Mouse (Mus musculus) erythroblast, embryonic 14.5 days (primary cell): Measurements from ENCODE around the gene Ccp110. TPM values are rescaled to one million over a fixed set of nuclear protein-coding genes. Genes with fewer than 3 reads are reported as not detected.

Experiments used
- H3K27me3 ChIP-seq: 2 replicates; pipeline ENCODE4 v1.6.1; 2012; ENCODE audit warnings: inconsistent platforms; ENCODE audit not compliant: control insufficient read depth
- H3K36me3 ChIP-seq: 2 replicates; pipeline ENCODE4 v1.6.1; 2012; ENCODE audit warnings: mild to moderate bottlenecking, inconsistent platforms; ENCODE audit not compliant: control insufficient read depth
- H3K4me1 ChIP-seq: 2 replicates; pipeline ENCODE4 v1.6.1; 2012; ENCODE audit warnings: inconsistent platforms; ENCODE audit not compliant: control insufficient read depth
- H3K4me3 ChIP-seq: replicated peaks from 2 replicates; pipeline ENCODE3; 2012; ENCODE audit warnings: moderate library complexity, mild to moderate bottlenecking, inconsistent platforms
- H3K9me3 ChIP-seq: 2 replicates; pipeline ENCODE4 v1.6.1; 2012; ENCODE audit warnings: low read length, inconsistent platforms, mixed read lengths; ENCODE audit not compliant: control insufficient read depth
- GATA1 ChIP-seq: IDR thresholded peaks from 2 replicates; pipeline ENCODE4 v1.6.1; 2012; ENCODE audit warnings: low read length, inconsistent platforms, mixed read lengths
- TAL1 ChIP-seq: IDR thresholded peaks from 3 replicates; pipeline ENCODE4 v1.6.1; 2012; ENCODE audit warnings: low read length, inconsistent platforms, mixed read lengths
- polyA plus RNA-seq: library from polyadenylated mRNA; stranded (reverse); fragments of >175 nt; gene quantifications from 2 replicates; pipeline ENCODE4 v1.2.3, GENCODE M21; 2012

The Ccp110 gene
- polyA plus RNA-seq, 1 experiment: 0.18 TPM

- H3K4me3 ChIP-seq: no peak overlapping the region
- H3K4me1 ChIP-seq: peaks cover 21% of the 10 kb centered on the region
- H3K36me3 ChIP-seq: peaks cover 54% of the 10 kb centered on the region
- TF ChIP-seq TAL1 (no peak), GATA1 (no peak)
- H3K27me3 ChIP-seq: no peaks in the 10 kb centered on the region
- no peaks in the 10 kb centered on the region for H3K9me3 ChIP-seq
Measured at GRCm38 (mm10) chr7:118714873-118715272, 2.5 kb downstream of the Ccp110 start.

DNA sequence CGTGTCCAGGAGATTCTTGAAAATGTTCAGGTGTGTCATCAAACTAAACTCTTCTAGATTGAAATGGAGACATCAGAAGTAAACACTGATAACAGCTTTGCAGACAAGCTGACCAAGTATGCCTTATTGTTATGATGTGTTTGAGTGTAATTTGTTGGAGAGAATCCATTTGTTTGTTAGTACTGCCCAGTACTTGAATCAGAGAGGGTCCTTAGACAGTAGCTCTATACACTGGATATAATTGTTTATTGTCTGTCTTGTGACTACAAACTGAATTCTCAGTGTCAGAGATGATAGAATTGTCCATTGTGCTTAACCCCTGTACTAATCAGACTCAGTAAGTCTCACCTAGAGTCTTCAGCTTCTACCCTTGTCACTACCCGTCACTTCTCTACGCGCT lies 5.7 kb downstream of the Ccp110 start:
- H3K4me3 ChIP-seq: no peak overlapping the region
- peaks cover 14% of the 10 kb centered on the region for H3K4me1 ChIP-seq
- no peaks in the 10 kb centered on the region for H3K27me3 ChIP-seq
- TF ChIP-seq TAL1 (no peak), GATA1 (no peak)
- H3K36me3 ChIP-seq: peaks cover 84% of the 10 kb centered on the region
- H3K9me3 ChIP-seq: no peaks in the 10 kb centered on the region

DNA sequence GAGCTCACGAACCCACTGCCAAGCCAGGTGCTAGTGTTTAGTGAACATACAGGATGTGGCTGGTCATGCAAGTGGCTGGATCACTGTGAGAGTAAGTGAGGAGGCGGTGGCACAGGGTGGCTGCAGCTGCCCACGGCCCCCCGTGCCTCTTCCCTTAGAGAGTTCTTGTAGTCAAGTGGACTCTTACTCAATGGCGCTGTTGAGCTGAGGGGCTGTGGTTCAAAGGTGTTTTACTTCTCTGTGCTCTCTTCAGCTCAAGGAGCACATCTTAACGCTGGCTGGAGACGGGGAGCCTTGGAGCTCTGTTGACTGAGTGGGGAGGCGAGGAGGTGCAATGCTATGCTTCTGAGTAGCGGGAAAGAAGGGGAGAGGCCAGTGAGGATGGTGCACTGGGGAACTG lies 11.6 kb downstream of the Ccp110 start:
- no peaks in the 10 kb centered on the region for H3K9me3 ChIP-seq
- no peaks in the 10 kb centered on the region for H3K27me3 ChIP-seq
- no peak overlapping the region for H3K4me3 ChIP-seq
- TF ChIP-seq GATA1: no peak
- no peak for TF ChIP-seq TAL1
- peaks cover 92% of the 10 kb centered on the region for H3K36me3 ChIP-seq
- H3K4me1 ChIP-seq: no peaks in the 10 kb centered on the region

- Histone ChIP-seq H3K27me3 (no peaks in the 10 kb centered on the region), H3K4me1 (no peaks in the 10 kb centered on the region), H3K36me3 (peaks cover 92% of the 10 kb centered on the region), H3K4me3 (no peak overlapping the region), H3K9me3 (no peaks in the 10 kb centered on the region)
- TF ChIP-seq TAL1: no peak
- TF ChIP-seq GATA1: no peak
Measured at GRCm38 (mm10) chr7:118725459-118725858, 13.1 kb downstream of the Ccp110 start.

DNA sequence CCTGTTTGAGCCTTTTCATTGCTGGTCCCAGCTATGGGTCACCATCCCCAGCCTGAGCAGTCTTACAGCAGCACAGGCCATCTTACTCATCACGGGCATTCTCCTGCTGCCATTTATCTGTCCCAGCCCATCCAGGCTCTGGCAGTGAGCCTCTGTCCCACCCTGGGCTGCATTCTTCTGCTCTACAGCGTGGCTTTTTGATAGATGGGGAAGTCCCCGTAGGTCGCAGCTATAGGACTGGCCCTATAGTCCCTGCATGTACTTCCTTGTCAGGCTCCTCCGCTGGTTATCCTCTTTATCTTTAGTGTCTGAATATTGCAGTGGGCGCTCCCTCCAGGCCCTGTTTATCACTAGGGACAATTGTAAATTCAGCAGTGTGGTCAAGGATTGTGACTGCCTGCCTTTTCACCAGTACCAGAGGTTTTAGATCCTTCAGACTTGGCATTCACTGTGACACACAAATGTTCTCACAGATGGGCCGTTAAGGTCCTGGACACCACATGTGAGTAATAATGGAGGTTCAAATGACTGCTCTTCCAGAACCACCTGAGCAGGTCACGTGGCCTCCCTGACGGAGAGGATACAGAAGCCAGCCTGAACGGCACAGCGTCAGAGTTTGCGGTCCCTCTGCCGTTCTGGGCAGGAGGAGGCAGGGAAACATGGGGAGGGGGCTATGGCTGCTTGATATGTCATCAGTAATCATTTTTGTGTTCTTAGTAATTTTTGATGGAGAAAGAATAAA lies 16.7 kb downstream of the Ccp110 start:
- no peaks in the 10 kb centered on the region for H3K9me3 ChIP-seq

GRCm38 (mm10) chr7:118731781-118732180 lies 19.4 kb downstream of the Ccp110 start:
- H3K36me3 ChIP-seq: peaks cover 90% of the 10 kb centered on the region
- no peaks in the 10 kb centered on the region for H3K9me3 ChIP-seq
- TF ChIP-seq TAL1 (no peak), GATA1 (no peak)
- H3K27me3 ChIP-seq: no peaks in the 10 kb centered on the region
- H3K4me1 ChIP-seq: no peaks in the 10 kb centered on the region
- H3K4me3 ChIP-seq: no peak overlapping the region

More for the DNA sequence above, 16.7 kb downstream of the Ccp110 start:
- Histone ChIP-seq H3K4me1 (no peaks in the 10 kb centered on the region), H3K27me3 (no peaks in the 10 kb centered on the region), H3K4me3 (no peak overlapping the region), H3K36me3 (peaks cover 94% of the 10 kb centered on the region)
- TF ChIP-seq TAL1 (no peak), GATA1 (no peak)

GRCm38 (mm10) chr7:118733225-118733624 lies 20.9 kb downstream of the Ccp110 start:
- H3K9me3 ChIP-seq: no peaks in the 10 kb centered on the region
- H3K4me1 ChIP-seq: no peaks in the 10 kb centered on the region
- no peak for TF ChIP-seq GATA1
- no peak for TF ChIP-seq TAL1
- H3K4me3 ChIP-seq: no peak overlapping the region
- no peaks in the 10 kb centered on the region for H3K27me3 ChIP-seq
- peaks cover 84% of the 10 kb centered on the region for H3K36me3 ChIP-seq

GRCm38 (mm10) chr7:118738730-118739129 lies 26.4 kb downstream of the Ccp110 start:
- Histone ChIP-seq H3K36me3 (peaks cover 38% of the 10 kb centered on the region), H3K4me1 (peaks cover 36% of the 10 kb centered on the region), H3K27me3 (no peaks in the 10 kb centered on the region), H3K4me3 (no peak overlapping the region), H3K9me3 (no peaks in the 10 kb centered on the region)
- TF ChIP-seq TAL1: no peak
- TF ChIP-seq GATA1: no peak

- no peaks in the 10 kb centered on the region for H3K27me3 ChIP-seq
- H3K4me1 ChIP-seq: peaks cover 36% of the 10 kb centered on the region
- peaks cover 35% of the 10 kb centered on the region for H3K36me3 ChIP-seq
- TF ChIP-seq GATA1: no peak
- H3K9me3 ChIP-seq: no peaks in the 10 kb centered on the region
- peak within 1 kb of the TSS; percentile 93 for H3K4me3 ChIP-seq
Measured at GRCm38 (mm10) chr7:118739975-118740531, 27.7 kb downstream of the Ccp110 start, which contains the start of gene Vps35l. Vps35l (plus strand) TSS chr7:118740226.
